Mouse (Mus musculus) forebrain, embryonic 16.5 days (tissue): Measurements from ENCODE around the gene Trim38. TPM values are rescaled to one million over a fixed set of nuclear protein-coding genes. Genes with fewer than 3 reads are reported as not detected.

Experiments used
- ATAC-seq: fragments of 200-750 bp; cut with Nextera tagmentation; 2 replicates; pipeline ENCODE4 v1.8.0; 2017; ENCODE audit warnings: mild to moderate bottlenecking, moderate library complexity
- H3K27ac ChIP-seq: fragments of 300-500 bp; sonication (generic); 2 replicates; pipeline ENCODE4 v1.5.1; 2014; ENCODE audit warnings: low read length, control low read depth
- H3K27me3 ChIP-seq: fragments of 300-500 bp; sonication (generic); replicated peaks from 2 replicates; pipeline ENCODE4 v1.6.1; 2014; ENCODE audit warnings: low read length; ENCODE audit not compliant: control insufficient read depth, insufficient read depth
- H3K36me3 ChIP-seq: fragments of 300-500 bp; sonication (generic); 2 replicates; pipeline ENCODE4 v1.6.1; 2014; ENCODE audit not compliant: control insufficient read depth, insufficient read depth
- H3K4me1 ChIP-seq: fragments of 300-500 bp; sonication (generic); replicated peaks from 2 replicates; pipeline ENCODE4 v1.6.1; 2014; ENCODE audit warnings: low read length; ENCODE audit not compliant: control insufficient read depth, insufficient read depth
- H3K4me2 ChIP-seq: fragments of 300-500 bp; sonication (generic); 2 replicates; pipeline ENCODE4 v1.6.1; 2014; ENCODE audit warnings: mild to moderate bottlenecking, low read length, control low read depth
- H3K4me3 ChIP-seq: fragments of 300-500 bp; sonication (generic); replicated peaks from 2 replicates; pipeline ENCODE4 v1.5.1; 2014; ENCODE audit warnings: mild to moderate bottlenecking, low read length, control low read depth
- H3K9ac ChIP-seq: fragments of 300-500 bp; sonication (generic); replicated peaks from 2 replicates; pipeline ENCODE4 v1.6.1; 2014; ENCODE audit warnings: low read depth, low read length, control low read depth
- H3K9me3 ChIP-seq: fragments of 300-500 bp; sonication (generic); 2 replicates; pipeline ENCODE4 v1.6.1; 2016; ENCODE audit warnings: low read length; ENCODE audit not compliant: control insufficient read depth
- WGBS: fragments of 180-500 bp; shearing (Covaris S2); extraction: QIAGEN DNeasy Blood & Tissue Kit; methylation state at CpG from one replicate; pipeline ENCODE4 v1.1.7; 2014; 5-methylcytosine and 5-hydroxymethylcytosine counted together
- polyA plus RNA-seq: library from polyadenylated mRNA; unstranded; fragments of >200 nt; fragmentation: Nextera tagmentation; extraction: Ambion mirVana; gene quantifications from 2 replicates; pipeline ENCODE4 v1.2.1, GENCODE M21; 2015

The Trim38 gene
- polyA plus RNA-seq, 1 experiment from 2014 or later: not detected

- WGBS: 25% methylated on average over 4 of the region's 4 CpGs
- Histone ChIP-seq H3K9me3 (no peaks in the 10 kb centered on the region), H3K36me3 (no peaks in the 10 kb centered on the region), H3K4me2 (peak overlapping the region; percentile 97), H3K27ac (peak overlapping the region; percentile 90), H3K9ac (peak overlapping the region; percentile 34; the same call in 1 of the 2 replicates), H3K4me1 (peaks cover 16% of the 10 kb centered on the region), H3K4me3 (peak overlapping the region; percentile 67), H3K27me3 (no peaks in the 10 kb centered on the region)
- ATAC-seq: no peak
Observed at GRCm38 (mm10) chr13:23738041-23738440, 31.7 kb upstream of the Trim38 start.

- Histone ChIP-seq H3K36me3 (no peaks in the 10 kb centered on the region), H3K4me1 (peaks cover 16% of the 10 kb centered on the region), H3K4me3 (peak within 1 kb of the TSS; percentile 67), H3K4me2 (peak within 1 kb of the TSS; percentile 97), H3K9me3 (no peaks in the 10 kb centered on the region), H3K27ac (peak within 1 kb of the TSS; percentile 90), H3K27me3 (no peaks in the 10 kb centered on the region), H3K9ac (peak within 1 kb of the TSS; percentile 58)
- peak; percentile 95 for ATAC-seq
- WGBS: under 1% methylated on average over 30 of the region's 38 CpGs
Observed at GRCm38 (mm10) chr13:23738677-23739068, 31.0 kb upstream of the Trim38 start, which contains the start of gene Hist1h1c. Gene Hist1h1c (plus strand): TSS chr13:23738808.

- H3K9me3 ChIP-seq: no peaks in the 10 kb centered on the region
- H3K4me3 ChIP-seq: peak overlapping the region; percentile 67
- H3K4me1 ChIP-seq: peaks cover 16% of the 10 kb centered on the region
- peak overlapping the region; percentile 97 for H3K4me2 ChIP-seq
- under 1% methylated on average over 39 of the region's 39 CpGs for WGBS
- H3K9ac ChIP-seq: peak overlapping the region; percentile 58
- ATAC-seq: peak; percentile 89
- H3K36me3 ChIP-seq: no peaks in the 10 kb centered on the region
- H3K27me3 ChIP-seq: no peaks in the 10 kb centered on the region
- peak overlapping the region; percentile 90 for H3K27ac ChIP-seq
Observed at GRCm38 (mm10) chr13:23739069-23739921, 30.4 kb upstream of the Trim38 start.

GRCm38 (mm10) chr13:23739922-23740252, 29.8 kb upstream of the Trim38 start:
- Histone ChIP-seq H3K9ac (peak overlapping the region; percentile 58), H3K27ac (peak overlapping the region; percentile 90), H3K36me3 (no peaks in the 10 kb centered on the region), H3K4me1 (peaks cover 16% of the 10 kb centered on the region), H3K9me3 (no peaks in the 10 kb centered on the region), H3K4me3 (peak overlapping the region; percentile 67), H3K4me2 (peak overlapping the region; percentile 97), H3K27me3 (no peaks in the 10 kb centered on the region)
- under 1% methylated on average over 14 of the region's 14 CpGs for WGBS
- no peak for ATAC-seq

- peaks cover 16% of the 10 kb centered on the region for H3K4me1 ChIP-seq
- H3K4me3 ChIP-seq: peak overlapping the region; percentile 67
- peak overlapping the region; percentile 97 for H3K4me2 ChIP-seq
- H3K36me3 ChIP-seq: no peaks in the 10 kb centered on the region
- 35% methylated on average over 13 of the region's 13 CpGs for WGBS
- H3K9me3 ChIP-seq: no peaks in the 10 kb centered on the region
- H3K9ac ChIP-seq: peak overlapping the region; percentile 58
- ATAC-seq: no peak
- peak overlapping the region; percentile 90 for H3K27ac ChIP-seq
- H3K27me3 ChIP-seq: no peaks in the 10 kb centered on the region
Observed at GRCm38 (mm10) chr13:23740256-23740840, 29.4 kb upstream of the Trim38 start.

GRCm38 (mm10) chr13:23740910-23741309, 28.8 kb upstream of the Trim38 start:
- H3K27ac ChIP-seq: no peak overlapping the region
- H3K9me3 ChIP-seq: no peaks in the 10 kb centered on the region
- H3K27me3 ChIP-seq: no peaks in the 10 kb centered on the region
- no peaks in the 10 kb centered on the region for H3K36me3 ChIP-seq
- no peak overlapping the region for H3K9ac ChIP-seq
- 70% methylated on average over 5 of the region's 5 CpGs for WGBS
- H3K4me1 ChIP-seq: peaks cover 16% of the 10 kb centered on the region
- ATAC-seq: no peak
- no peak overlapping the region for H3K4me3 ChIP-seq
- no peak overlapping the region for H3K4me2 ChIP-seq

GRCm38 (mm10) chr13:23742007-23742406, 27.7 kb upstream of the Trim38 start:
- H3K4me3 ChIP-seq: no peak overlapping the region
- no peaks in the 10 kb centered on the region for H3K27me3 ChIP-seq
- no peak overlapping the region for H3K4me2 ChIP-seq
- no peak overlapping the region for H3K27ac ChIP-seq
- H3K4me1 ChIP-seq: peaks cover 17% of the 10 kb centered on the region
- no peaks in the 10 kb centered on the region for H3K36me3 ChIP-seq
- H3K9ac ChIP-seq: no peak overlapping the region
- ATAC-seq: no peak
- H3K9me3 ChIP-seq: no peaks in the 10 kb centered on the region

GRCm38 (mm10) chr13:23743215-23743614, 26.5 kb upstream of the Trim38 start:
- Histone ChIP-seq H3K27me3 (no peaks in the 10 kb centered on the region), H3K27ac (no peak overlapping the region), H3K4me3 (no peak overlapping the region), H3K4me2 (no peak overlapping the region), H3K36me3 (no peaks in the 10 kb centered on the region), H3K9ac (no peak overlapping the region), H3K9me3 (no peaks in the 10 kb centered on the region), H3K4me1 (peaks cover 21% of the 10 kb centered on the region)
- WGBS: 80% methylated on average over 5 of the region's 5 CpGs
- no peak for ATAC-seq

GRCm38 (mm10) chr13:23743963-23744362, 25.8 kb upstream of the Trim38 start:
- Histone ChIP-seq H3K4me2 (no peak overlapping the region; the same call in 1 of the 2 replicates), H3K9me3 (no peaks in the 10 kb centered on the region), H3K27ac (no peak overlapping the region), H3K9ac (no peak overlapping the region), H3K36me3 (no peaks in the 10 kb centered on the region), H3K4me1 (peaks cover 19% of the 10 kb centered on the region), H3K27me3 (no peaks in the 10 kb centered on the region), H3K4me3 (no peak overlapping the region)
- ATAC-seq: no peak
- WGBS: 26% methylated on average over 4 of the region's 4 CpGs
